Mouse (Mus musculus) cerebral cortex, adult 2 months (tissue): ENCODE data around the gene Nwd1.

Experiments
- WGBS: fragments of 180-500 bp; shearing (Covaris S2); methylation state at CpG from one replicate; pipeline ENCODE4 v1.1.7; 2018; 5-methylcytosine and 5-hydroxymethylcytosine counted together

Nwd1 gene

GRCm38 (mm10) chr8:72712569-72712968 is 66.1 kb downstream of the Nwd1 start:
- WGBS: 66% methylated on average over 6 of the region's 6 CpGs

DNA sequence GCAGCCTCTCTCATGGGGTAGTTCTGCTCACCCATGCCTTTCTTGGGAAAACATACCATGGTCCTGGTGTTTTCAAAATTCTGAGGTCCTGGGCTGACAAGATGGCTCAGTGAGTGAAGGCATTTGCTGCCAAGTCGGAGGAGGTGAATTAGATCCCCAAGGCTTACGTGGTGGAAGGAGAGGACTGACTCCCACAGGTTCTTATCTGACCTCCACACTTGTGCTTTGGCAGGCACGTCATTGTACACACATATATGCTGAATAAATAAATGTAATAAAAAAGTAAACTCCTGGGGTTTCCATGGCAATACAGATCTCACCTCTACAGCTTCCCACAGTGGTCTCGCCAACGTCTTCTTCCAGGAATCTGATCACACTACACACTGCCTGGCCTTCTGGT is 70.1 kb downstream of the Nwd1 start:
- 80% methylated on average over 5 of the region's 5 CpGs for WGBS

DNA sequence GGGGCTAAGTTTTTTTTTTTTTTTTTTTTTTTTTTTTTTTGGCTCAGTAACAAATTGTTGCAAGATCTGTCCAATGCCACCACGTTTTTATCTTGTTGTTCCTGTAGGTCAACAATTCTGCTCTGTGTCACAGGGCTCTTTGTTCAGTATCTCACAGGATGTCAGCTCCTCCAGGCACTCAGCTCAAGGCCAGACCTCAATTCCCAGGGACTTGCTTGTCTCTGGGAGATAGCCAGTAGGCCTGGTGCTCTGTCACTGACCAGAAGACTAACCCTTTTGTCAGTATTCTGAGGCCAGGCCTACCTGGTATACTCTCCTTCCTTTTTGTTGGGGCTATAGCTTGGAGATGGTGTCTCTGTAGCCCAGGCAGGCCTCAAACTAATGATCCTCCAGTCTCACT is 74.0 kb downstream of the Nwd1 start:
- 28% methylated on average over 1 of the region's 1 CpGs for WGBS

DNA sequence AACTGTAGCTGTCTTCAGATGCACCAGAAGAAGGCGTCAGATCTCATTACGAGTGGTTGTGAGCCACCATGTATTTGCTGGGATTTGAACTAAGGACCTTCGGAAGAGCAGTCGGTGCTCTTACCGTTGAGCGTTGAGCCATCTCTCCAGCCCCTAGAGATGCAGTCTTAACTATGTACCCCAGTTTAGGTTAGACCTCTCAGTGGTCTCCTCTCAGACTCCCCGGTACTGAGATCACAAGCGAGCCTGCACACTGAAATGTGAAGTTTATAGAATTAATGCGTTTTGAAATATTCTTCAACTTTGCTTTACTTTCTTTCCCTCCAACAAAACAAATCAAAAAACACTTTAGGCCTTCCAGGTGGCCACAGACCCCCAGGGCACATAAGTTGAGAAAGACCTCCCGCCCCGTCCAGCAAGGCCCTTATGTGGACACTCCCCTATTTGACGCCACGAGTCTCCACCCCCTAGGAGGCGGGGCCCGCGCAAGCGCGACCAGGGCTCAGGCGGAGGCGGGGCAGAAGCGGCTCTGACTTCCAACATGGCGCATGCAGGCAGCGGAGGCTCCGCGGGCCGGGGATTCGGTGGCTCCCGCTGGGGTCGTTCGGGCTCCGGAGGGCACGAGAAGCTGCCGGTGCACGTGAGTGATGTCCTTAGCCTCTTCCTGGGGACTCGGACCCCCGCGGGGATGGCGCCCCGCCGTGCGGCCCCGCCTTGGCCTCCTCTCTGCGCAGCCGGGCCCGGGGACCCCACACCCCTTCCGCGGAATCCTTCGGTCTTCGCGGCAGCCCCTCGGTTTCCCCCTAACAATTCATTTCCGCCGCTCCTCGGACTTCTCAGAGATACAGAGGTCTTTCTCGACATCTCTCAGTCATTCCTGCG is 76.5 kb downstream of the Nwd1 start, which contains the start of gene Sin3b:
Gene Sin3b (plus strand): TSS at position 517 of the 882 bp plus-strand sequence.
- 15% methylated on average over 55 of the region's 56 CpGs for WGBS

DNA sequence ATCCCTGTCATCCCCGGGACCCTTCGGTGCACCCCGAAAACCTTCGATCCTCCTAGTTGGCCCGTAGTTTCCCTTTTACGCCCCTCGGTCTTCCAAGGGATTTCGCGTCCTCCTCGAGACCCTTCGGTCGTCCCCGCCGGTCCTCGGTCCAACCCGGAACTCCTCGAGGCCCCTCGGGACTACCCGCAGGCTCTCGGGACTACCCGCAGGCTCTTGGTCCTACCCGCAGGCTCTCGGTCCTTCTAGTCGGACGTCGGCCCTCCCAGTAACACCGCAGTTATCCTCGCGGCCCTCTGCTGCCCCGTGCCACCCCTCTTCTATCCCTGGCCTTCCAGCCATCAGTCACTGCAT is 77.1 kb downstream of the Nwd1 start:
- under 1% methylated on average over 30 of the region's 30 CpGs for WGBS

GRCm38 (mm10) chr8:72728636-72729035 is 82.1 kb downstream of the Nwd1 start:
- 77% methylated on average over 1 of the region's 1 CpGs for WGBS

- WGBS: 66% methylated on average over 5 of the region's 5 CpGs
Measured at GRCm38 (mm10) chr8:72735001-72735400, 88.5 kb downstream of the Nwd1 start.

DNA sequence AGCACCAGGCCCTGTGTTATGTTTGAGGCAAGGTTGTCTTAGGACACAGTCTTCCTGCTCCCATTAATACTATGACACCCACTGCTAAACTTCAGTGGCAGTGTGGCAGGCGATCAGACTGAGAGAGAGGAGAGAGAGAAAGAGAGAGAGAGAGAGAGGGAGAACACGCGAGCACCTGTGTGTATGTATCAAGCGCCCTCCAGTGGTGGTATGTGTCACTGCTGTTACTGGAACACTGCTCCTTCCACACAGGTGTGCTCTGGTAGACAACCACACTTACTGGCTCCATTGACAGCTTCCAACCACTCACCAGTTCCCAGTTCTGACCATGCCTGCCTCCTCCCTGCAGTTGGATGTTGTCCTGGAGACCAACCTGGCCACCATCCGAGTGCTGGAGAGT is 99.5 kb downstream of the Nwd1 start:
- 35% methylated on average over 5 of the region's 5 CpGs for WGBS

- WGBS: 88% methylated on average over 26 of the region's 26 CpGs
Measured at GRCm38 (mm10) chr8:72749846-72750245, 103.3 kb downstream of the Nwd1 start.

DNA sequence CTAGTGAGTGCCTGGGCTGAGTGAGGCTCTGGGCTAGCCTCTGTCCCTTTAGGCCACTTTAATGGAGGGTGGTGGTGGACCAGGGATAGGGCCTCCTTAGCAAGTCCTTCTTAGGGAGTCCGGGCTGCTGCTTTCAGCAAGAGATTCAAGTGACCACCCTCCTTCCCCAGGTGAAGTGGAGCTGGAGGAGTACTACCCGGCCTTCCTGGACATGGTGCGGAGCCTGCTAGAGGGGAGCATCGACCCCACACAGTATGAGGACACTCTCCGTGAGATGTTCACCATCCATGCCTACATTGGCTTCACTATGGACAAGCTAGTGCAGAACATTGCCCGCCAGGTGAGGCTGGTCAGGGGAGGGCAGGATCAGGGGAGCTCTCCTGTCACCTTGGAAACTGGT is 103.8 kb downstream of the Nwd1 start:
- 95% methylated on average over 6 of the region's 6 CpGs for WGBS

DNA sequence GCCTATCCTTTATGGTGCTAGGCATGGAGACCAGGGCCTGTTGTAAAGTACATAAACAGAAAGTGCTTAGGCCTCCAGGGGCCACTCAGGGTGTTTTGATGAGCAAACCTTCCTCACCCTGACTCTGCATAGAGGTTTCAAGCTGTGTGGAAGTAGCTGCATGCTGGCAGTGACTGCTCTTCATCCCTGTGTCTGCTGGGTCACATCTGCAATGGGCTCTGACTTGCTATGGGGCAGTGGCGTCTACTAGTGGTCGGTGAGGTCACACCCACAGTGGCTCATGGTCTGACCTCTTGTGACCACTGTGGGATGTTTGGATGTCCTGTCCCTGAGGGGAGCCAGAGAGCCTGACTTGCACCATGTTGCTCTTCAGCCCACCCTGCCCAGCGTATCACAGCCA is 104.6 kb downstream of the Nwd1 start:
- WGBS: 87% methylated on average over 3 of the region's 3 CpGs

DNA sequence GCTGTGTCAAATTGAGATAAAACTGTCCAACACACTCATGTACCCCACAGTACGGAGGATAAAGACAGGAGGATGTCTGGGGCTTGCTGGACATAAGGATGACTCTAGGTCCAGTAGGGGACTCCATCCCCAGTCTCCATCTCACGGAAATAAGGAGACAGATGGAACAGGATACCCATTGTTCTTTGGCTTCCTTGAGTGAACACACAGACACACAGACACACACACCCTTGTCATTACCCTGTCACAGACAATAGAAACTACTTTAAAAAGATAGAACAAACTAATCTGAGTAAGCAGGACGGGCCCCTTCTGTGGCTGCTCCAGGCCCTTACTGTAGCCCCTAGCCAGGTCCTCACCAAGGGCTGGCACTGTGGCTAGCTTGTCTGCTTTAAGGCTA is 105.8 kb downstream of the Nwd1 start:
- WGBS: 80% methylated on average over 3 of the region's 3 CpGs

GRCm38 (mm10) chr8:72753165-72753564 is 106.7 kb downstream of the Nwd1 start:
- WGBS: 80% methylated on average over 9 of the region's 9 CpGs

- 95% methylated on average over 2 of the region's 2 CpGs for WGBS
Measured at GRCm38 (mm10) chr8:72753781-72754180, 107.3 kb downstream of the Nwd1 start.

GRCm38 (mm10) chr8:72756031-72756430 is 109.5 kb downstream of the Nwd1 start:
- WGBS: 94% methylated on average over 2 of the region's 2 CpGs

GRCm38 (mm10) chr8:72756771-72757390 is 110.4 kb downstream of the Nwd1 start:
- 97% methylated on average over 35 of the region's 35 CpGs for WGBS

GRCm38 (mm10) chr8:72757426-72758195 is 111.1 kb downstream of the Nwd1 start:
- 89% methylated on average over 15 of the region's 15 CpGs for WGBS

GRCm38 (mm10) chr8:72760216-72760615 is 113.7 kb downstream of the Nwd1 start:
- WGBS: 95% methylated on average over 3 of the region's 3 CpGs

DNA sequence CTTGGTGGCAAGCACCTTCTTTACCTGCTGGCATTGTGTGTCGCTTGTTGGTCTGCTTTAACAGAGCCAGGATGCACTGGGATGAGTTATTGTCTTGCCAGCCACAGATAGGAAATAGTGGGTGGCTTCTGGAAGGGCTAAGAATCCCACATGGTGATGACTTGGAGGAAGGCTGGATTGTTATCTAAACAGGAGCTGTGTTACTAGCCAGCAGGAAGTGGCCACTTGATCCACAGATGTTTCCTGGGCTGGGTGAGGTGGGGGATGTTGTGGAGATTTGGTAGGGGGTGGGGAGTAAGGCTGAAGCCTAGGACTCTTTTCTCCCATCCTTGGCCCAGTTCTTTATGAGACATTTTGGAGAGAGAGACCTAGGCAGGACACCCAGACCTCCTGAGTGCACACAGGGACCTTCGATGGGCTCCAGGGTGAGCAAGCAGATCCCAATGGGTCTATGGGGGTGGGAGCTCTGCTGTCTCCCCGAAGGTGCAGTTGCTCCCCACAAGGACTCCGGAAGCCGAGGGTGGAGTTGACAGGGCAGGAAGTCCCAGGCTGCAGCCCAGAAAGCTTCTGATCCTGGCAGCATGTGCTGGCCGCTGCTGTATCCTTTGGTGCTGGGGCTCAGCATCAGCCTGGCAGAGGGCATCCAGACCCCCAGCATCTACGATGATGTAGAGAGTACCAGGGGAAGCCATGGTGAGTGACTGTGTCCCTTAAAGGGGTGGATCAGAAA is 115.0 kb downstream of the Nwd1 start, which contains the start of gene F2rl3:
Gene F2rl3 (plus strand): TSS at position 559 of the 730 bp plus-strand sequence.
- 70% methylated on average over 7 of the region's 7 CpGs for WGBS

DNA sequence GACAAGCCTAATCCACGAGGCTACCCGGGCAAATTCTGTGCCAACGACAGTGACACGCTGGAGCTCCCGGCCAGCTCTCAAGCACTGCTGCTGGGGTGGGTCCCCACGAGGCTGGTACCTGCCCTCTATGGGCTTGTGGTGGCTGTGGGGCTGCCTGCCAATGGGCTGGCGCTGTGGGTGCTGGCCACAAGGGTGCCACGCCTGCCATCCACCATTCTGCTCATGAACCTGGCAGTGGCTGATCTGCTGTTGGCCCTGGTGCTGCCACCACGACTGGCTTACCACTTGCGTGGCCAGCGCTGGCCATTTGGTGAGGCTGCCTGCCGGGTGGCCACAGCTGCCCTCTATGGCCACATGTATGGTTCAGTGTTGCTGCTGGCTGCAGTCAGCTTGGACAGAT is 115.8 kb downstream of the Nwd1 start:
- WGBS: 90% methylated on average over 12 of the region's 12 CpGs

DNA sequence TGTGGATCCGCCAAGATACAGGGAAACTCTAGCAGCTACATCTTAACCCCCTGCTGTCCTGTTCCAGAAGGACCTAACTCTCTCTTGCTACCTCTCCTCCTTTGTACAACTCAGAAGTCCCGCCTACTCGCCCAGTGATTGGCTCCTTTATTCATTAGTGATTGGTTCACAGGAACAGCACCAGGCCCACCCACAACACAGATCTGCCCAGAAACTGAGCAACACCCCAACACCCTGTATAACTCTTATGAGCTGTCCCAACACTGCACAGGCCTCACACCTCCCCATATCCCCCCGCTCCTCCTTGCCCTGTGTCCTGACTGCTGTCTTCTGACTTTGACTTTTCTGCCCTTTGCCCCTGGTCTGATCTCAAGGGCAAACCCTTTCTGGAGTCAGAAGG is 119.2 kb downstream of the Nwd1 start:
- 84% methylated on average over 4 of the region's 4 CpGs for WGBS

- WGBS: 51% methylated on average over 7 of the region's 7 CpGs
Measured at GRCm38 (mm10) chr8:72766777-72767176, 120.3 kb downstream of the Nwd1 start.
